Mouse (Mus musculus) CH12.LX (cell line): ENCODE data around the gene Tbc1d2b. TPM values are rescaled to one million over a fixed set of nuclear protein-coding genes. Genes with fewer than 3 reads are reported as not detected.

Experiments
- DNase-seq: peaks from one replicate; pipeline ENCODE4 v3.0.0-alpha.2; 2013; ENCODE audit errors: extremely low read depth
- H3K27ac ChIP-seq: 2 replicates; pipeline ENCODE4 v1.5.1; 2012; ENCODE audit warnings: low read depth, mild to moderate bottlenecking, control low read depth, moderate library complexity; ENCODE audit not compliant: insufficient read depth
- H3K27me3 ChIP-seq: replicated peaks from 2 replicates; pipeline ENCODE3; 2012; ENCODE audit warnings: inconsistent platforms
- H3K36me3 ChIP-seq, 2 experiments: replicated peaks in 1 of 2; 2 replicates each; pipeline versions ENCODE3 to v1.6.1; 2012; ENCODE audit warnings: inconsistent platforms in 1 of 2, low read length in 1 of 2, mild to moderate bottlenecking in 1 of 2, mixed read lengths in 1 of 2, moderate library complexity in 1 of 2; ENCODE audit not compliant: control insufficient read depth in 1 of 2, insufficient read depth in 1 of 2
- H3K4me1 ChIP-seq, 2 experiments: 2 replicates each; pipeline ENCODE4 v1.6.1; 2012; ENCODE audit warnings: inconsistent platforms in 1 of 2, moderate library complexity in 1 of 2; ENCODE audit not compliant: insufficient read depth in 2 of 2, control insufficient read depth in 1 of 2
- H3K4me2 ChIP-seq: 2 replicates; pipeline ENCODE4 v1.6.1; 2012; ENCODE audit warnings: low read depth, mild to moderate bottlenecking, control low read depth; ENCODE audit not compliant: poor library complexity, insufficient read depth, severe bottlenecking
- H3K4me3 ChIP-seq, 3 experiments: fragments of 150-350 bp in 1 of 3; sonication (generic) in 1 of 3; replicated peaks in 1 of 3; 2 replicates each; pipeline versions ENCODE3 to v1.5.1; 2011 to 2012; ENCODE audit warnings: low read depth in 2 of 3, low read length in 2 of 3, mild to moderate bottlenecking in 2 of 3, moderate library complexity in 2 of 3, control low read depth in 1 of 3, improper control_type of control experiment in 1 of 3, inconsistent platforms in 1 of 3, mixed read lengths in 1 of 3; ENCODE audit not compliant: poor library complexity in 1 of 3
- H3K79me2 ChIP-seq: replicated peaks from 2 replicates; pipeline ENCODE4 v1.6.1; 2012; ENCODE audit warnings: mild to moderate bottlenecking, moderate library complexity; ENCODE audit not compliant: control insufficient read depth, poor library complexity, insufficient read depth, severe bottlenecking; ENCODE audit errors: extremely low read depth
- H3K9ac ChIP-seq: 2 replicates; pipeline ENCODE4 v1.6.1; 2012; ENCODE audit warnings: low read depth, mild to moderate bottlenecking, control low read depth, moderate library complexity; ENCODE audit not compliant: insufficient read depth
- H3K9me3 ChIP-seq: replicated peaks from 2 replicates; pipeline ENCODE3; 2012; ENCODE audit warnings: low read length, inconsistent platforms, mixed read lengths
- CHD1 ChIP-seq: IDR thresholded peaks from 2 replicates; pipeline ENCODE4 v1.6.1; 2012; ENCODE audit warnings: low read depth, low read length, improper control_type of control experiment, inconsistent platforms
- CTCF ChIP-seq, 2 experiments: IDR thresholded peaks in 1 of 2; conservative IDR thresholded peaks in 1 of 2; 2 replicates each; pipeline ENCODE4 v1.5.1; 2011 to 2012; ENCODE audit warnings: low read depth in 2 of 2, low read length in 2 of 2, improper control_type of control experiment in 1 of 2, inconsistent platforms in 1 of 2, mild to moderate bottlenecking in 1 of 2, moderate library complexity in 1 of 2
- E2F4 ChIP-seq: IDR thresholded peaks from 2 replicates; pipeline ENCODE4 v1.6.1; 2011; ENCODE audit warnings: low read depth, low read length, improper control_type of control experiment; ENCODE audit not compliant: insufficient replicate concordance
- ETS1 ChIP-seq: conservative IDR thresholded peaks from 2 replicates; pipeline ENCODE4 v1.6.1; 2012; ENCODE audit warnings: low read depth, mild to moderate bottlenecking, inconsistent platforms, low read length, improper control_type of control experiment, moderate library complexity
- HCFC1 ChIP-seq: IDR thresholded peaks from 2 replicates; pipeline ENCODE4 v1.6.1; 2012; ENCODE audit warnings: low read depth, mild to moderate bottlenecking, inconsistent platforms, low read length, improper control_type of control experiment
- IRF4 ChIP-seq: IDR thresholded peaks from 2 replicates; pipeline ENCODE4 v1.6.1; 2014; ENCODE audit warnings: low read depth, mild to moderate bottlenecking, inconsistent platforms, low read length, improper control_type of control experiment
- JUND ChIP-seq: conservative IDR thresholded peaks from 2 replicates; pipeline ENCODE4 v1.6.1; 2011; ENCODE audit warnings: low read depth, low read length, improper control_type of control experiment
- MEF2A ChIP-seq: IDR thresholded peaks from 2 replicates; pipeline ENCODE4 v1.6.1; 2014; ENCODE audit warnings: low read depth, mild to moderate bottlenecking, inconsistent platforms, low read length, improper control_type of control experiment, borderline replicate concordance
- MXI1 ChIP-seq: IDR thresholded peaks from 2 replicates; pipeline ENCODE4 v1.6.1; 2011; ENCODE audit warnings: mild to moderate bottlenecking, low read depth, low read length, improper control_type of control experiment
- MYC ChIP-seq: IDR thresholded peaks from 2 replicates; pipeline ENCODE4 v1.6.1; 2011; ENCODE audit warnings: low read depth, mild to moderate bottlenecking, improper control_type of control experiment, low read length
- RAD21 ChIP-seq: IDR thresholded peaks from 2 replicates; pipeline ENCODE4 v1.6.1; 2011; ENCODE audit warnings: low read depth, mild to moderate bottlenecking, low read length, improper control_type of control experiment, moderate library complexity
- SMC3 ChIP-seq: IDR thresholded peaks from 2 replicates; pipeline ENCODE4 v1.6.1; 2011; ENCODE audit warnings: low read depth, low read length, improper control_type of control experiment
- UBTF ChIP-seq: IDR thresholded peaks from 2 replicates; pipeline ENCODE4 v1.6.1; 2012; ENCODE audit warnings: low read depth, mild to moderate bottlenecking, inconsistent platforms, low read length, improper control_type of control experiment, moderate library complexity
- dilution Hi-C: fragments of 300-500 bp; cut with MboI; formaldehyde crosslinking; loops from 2 replicates; pipeline ENCODE4 v1.14.3; 2020; ENCODE audit warnings: low sequenced_read_pairs; ENCODE audit not compliant: extremely low pct_unique_long_range_greater_than_20kb, extremely low pct_ligation_motif_present
- in situ Hi-C: fragments of 300-500 bp; cut with MboI; formaldehyde crosslinking; loops from 3 replicates; pipeline ENCODE4 v1.14.3; 2019; ENCODE audit warnings: low sequenced_read_pairs, low pct_ligation_motif_present, low pct_unique_long_range_greater_than_20kb, mixed read lengths
- polyA plus RNA-seq: library from polyadenylated mRNA; unstranded; fragments of >175 nt; gene quantifications from 2 replicates; pipeline ENCODE4 v1.2.1, GENCODE M21; 2012; ENCODE audit warnings: low read depth; ENCODE audit not compliant: insufficient read length
- total RNA-seq, 2 experiments: library from RNA; depleted of rRNA; stranded (reverse); fragments of 300-350 nt in 1 of 2; fragments of >200 nt in 1 of 2; gene quantifications; 2 replicates each; pipeline ENCODE4 v1.2.3; 2012 to 2014

Gene Tbc1d2b
- total and polyA plus RNA-seq, 3 experiments, result 0.60 to 1.3 (median 0.76) TPM

DNA sequence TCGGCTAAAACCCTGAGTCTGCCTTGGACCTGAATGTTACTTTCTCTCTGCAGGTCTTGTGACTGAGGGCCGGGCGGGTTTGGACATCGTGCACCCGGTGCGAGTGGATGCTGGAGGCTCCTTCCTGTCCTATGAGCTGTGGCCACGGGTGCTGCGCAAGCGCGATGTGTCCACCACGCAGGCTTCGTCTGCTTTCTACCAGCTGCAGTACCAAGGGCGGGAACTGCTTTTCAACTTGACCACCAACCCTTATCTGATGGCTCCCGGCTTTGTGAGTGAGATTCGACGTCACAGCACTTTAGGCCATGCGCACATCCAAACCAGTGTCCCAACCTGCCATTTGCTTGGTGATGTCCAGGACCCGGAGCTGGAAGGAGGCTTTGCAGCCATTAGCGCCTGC, 99.2 kb downstream of the Tbc1d2b start:
- no peak for TF ChIP-seq ETS1
- TF ChIP-seq MEF2A, result no peak
- no peaks in the 10 kb centered on the region for H3K27me3 ChIP-seq

GRCm38 (mm10) chr9:90169965-90170364, 100.6 kb downstream of the Tbc1d2b start:
- Histone ChIP-seq H3K27me3 (no peaks in the 10 kb centered on the region), H3K9me3 (peaks cover 2% of the 10 kb centered on the region), H3K27ac (0 out of 2 replicates have a peak overlapping the region, but pooled peaks have one; percentile 12), H3K4me3 (no peak overlapping the region), H3K79me2 (no peaks in the 10 kb centered on the region), H3K4me2 (no peak overlapping the region), H3K4me1 (peaks cover 25 to 84% of the 10 kb centered on the region in 2 experiments), H3K36me3 (peaks cover 12 to 41% of the 10 kb centered on the region in 2 experiments), H3K9ac (no peak overlapping the region)
- dilution Hi-C loops, result no loop called here
- DNase-seq, result no peak
- TF ChIP-seq IRF4, result 0 out of 2 replicates have a peak, but pooled peaks have one; percentile 6
- no peak for TF ChIP-seq MXI1
- in situ Hi-C loops, result no loop called here

More for the DNA sequence above, 99.2 kb downstream of the Tbc1d2b start:
- dilution Hi-C loops, result no loop called here
- H3K27ac ChIP-seq, result no peak overlapping the region
- H3K4me3 ChIP-seq, result no peak overlapping the region
- in situ Hi-C loops, result no loop called here
- H3K4me1 ChIP-seq, result peaks cover 25 to 83% of the 10 kb centered on the region in 2 experiments
- no peaks in the 10 kb centered on the region for H3K79me2 ChIP-seq
- H3K36me3 ChIP-seq, result peaks cover 20 to 54% of the 10 kb centered on the region in 2 experiments
- no peak for DNase-seq
- H3K9me3 ChIP-seq, result peaks cover 2% of the 10 kb centered on the region
- H3K4me2 ChIP-seq, result no peak overlapping the region
- no peak overlapping the region for H3K9ac ChIP-seq

- H3K4me1 ChIP-seq, result peaks cover 20 to 64% of the 10 kb centered on the region in 2 experiments
- TF ChIP-seq SMC3 (peak; percentile 13; the same call in 1 of the 2 replicates), RAD21 (no peak; the same call in none of the 2 replicates), IRF4 (no peak), E2F4 (no peak), MXI1 (no peak), JUND (no peak), MYC (no peak), CTCF (conservative IDR thresholded peaks at IDR 0.05 in 1 of 2, IDR thresholded peaks at IDR 0.05 in 1 of 2; ENCODE audit: low read depth in 2 of 2, low read length in 2 of 2) (peak in 1 of 2 experiments; percentile 28; a peak in 1 of 4 replicates), UBTF (no peak), CHD1 (no peak), HCFC1 (no peak)
- TF ChIP-seq, all 38 proteins: peak for 2
- dilution Hi-C loops (no loop called here), in situ Hi-C loops (no loop called here)
- no peak overlapping the region for H3K27ac ChIP-seq
- no peak overlapping the region for H3K4me2 ChIP-seq
- H3K36me3 ChIP-seq, result peaks cover 3 to 12% of the 10 kb centered on the region in 2 experiments
- DNase-seq, result no peak
- peaks cover 2% of the 10 kb centered on the region for H3K27me3 ChIP-seq
- H3K4me3 ChIP-seq, result no peak overlapping the region
- peaks cover 2% of the 10 kb centered on the region for H3K9me3 ChIP-seq
- H3K9ac ChIP-seq, result no peak overlapping the region
- H3K79me2 ChIP-seq, result peaks cover 2% of the 10 kb centered on the region; the same call in 1 of the 2 replicates
These were observed 104.0 kb downstream of the Tbc1d2b start for GRCm38 (mm10) chr9:90166615-90167014.
